Mouse (Mus musculus) ES-E14 (cell line): ENCODE measurements around the gene N4bp2l2.

Experiments used
- CHD2 ChIP-seq: IDR thresholded peaks from 2 replicates; pipeline ENCODE4 v1.6.1; 2014; ENCODE audit warnings: mild to moderate bottlenecking, low read depth, low read length, inconsistent platforms
- HCFC1 ChIP-seq: IDR thresholded peaks from 2 replicates; pipeline ENCODE4 v1.6.1; 2012; ENCODE audit warnings: low read length, inconsistent platforms, borderline replicate concordance; ENCODE audit not compliant: insufficient read depth
- MAFK ChIP-seq: IDR thresholded peaks from 2 replicates; pipeline ENCODE4 v1.6.1; 2014; ENCODE audit warnings: mild to moderate bottlenecking, low read depth, low read length, inconsistent platforms; ENCODE audit not compliant: insufficient read depth
- ZC3H11A ChIP-seq: IDR thresholded peaks from 2 replicates; pipeline ENCODE4 v1.6.1; 2012; ENCODE audit warnings: low read depth, mild to moderate bottlenecking, inconsistent platforms, low read length, borderline replicate concordance

DNA sequence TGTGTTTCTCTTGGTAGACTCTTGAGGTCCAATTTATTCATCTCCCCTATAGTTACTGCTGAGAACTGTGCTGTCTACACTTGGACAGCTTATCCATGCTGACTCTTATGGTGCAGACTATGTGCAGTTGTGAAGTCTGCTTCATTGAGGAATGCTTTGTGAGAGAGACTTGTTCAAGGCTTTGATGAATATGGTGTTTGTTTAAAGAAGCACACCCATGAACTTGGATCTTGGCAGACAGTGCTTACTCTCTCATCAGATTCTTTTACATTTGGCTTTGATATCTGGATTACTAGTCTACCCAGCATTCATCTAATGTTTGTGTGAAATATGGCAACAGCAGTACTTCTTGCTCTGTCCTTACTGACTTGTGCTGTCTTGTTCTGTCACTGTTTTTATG is 47.4 kb upstream of the N4bp2l2 start:
- TF ChIP-seq HCFC1 (no peak), MAFK (no peak), ZC3H11A (no peak), CHD2 (no peak)
